Mouse (Mus musculus): ENCODE measurements around the gene Sdc4.
A peak's percentile ranks its signal among the peaks of the same experiment; 100 is the strongest.

The Sdc4 gene

GRCm38 (mm10) chr2:164403396-164404081, 40.1 kb downstream of the Sdc4 start:
- no peak for DNase-seq (ENCODE audit: low read depth, low spot score)

- DNase-seq (ENCODE audit: low read depth, low spot score): peak; percentile 90
Observed at GRCm38 (mm10) chr2:164402906-164403305, 40.8 kb downstream of the Sdc4 start, which contains the start of gene Rbpjl. Rbpjl (plus strand) TSS chr2:164403141.

- peak; percentile 73 for DNase-seq (ENCODE audit: low read depth, low spot score)
Observed at GRCm38 (mm10) chr2:164396911-164397310, 46.8 kb downstream of the Sdc4 start.

GRCm38 (mm10) chr2:164396076-164396475, 47.6 kb downstream of the Sdc4 start:
- DNase-seq (ENCODE audit: low read depth, low spot score): no peak

- DNase-seq (ENCODE audit: low read depth, low spot score): peak; percentile 60
Observed at GRCm38 (mm10) chr2:164393126-164393525, 50.6 kb downstream of the Sdc4 start.

GRCm38 (mm10) chr2:164389499-164389898, 54.2 kb downstream of the Sdc4 start:
- peak; percentile 92 for DNase-seq (ENCODE audit: low read depth, low spot score)

- peak; percentile 46 for DNase-seq (ENCODE audit: low read depth, low spot score)
Observed at GRCm38 (mm10) chr2:164389020-164389419, 54.7 kb downstream of the Sdc4 start, which contains the start of gene Slpi. Slpi (minus strand) TSS chr2:164389095.

- DNase-seq (ENCODE audit: low read depth, low spot score): peak; percentile 74
Observed at GRCm38 (mm10) chr2:164386953-164387352, 56.7 kb downstream of the Sdc4 start.

GRCm38 (mm10) chr2:164385927-164386763, 57.5 kb downstream of the Sdc4 start:
- peak; percentile 32 for DNase-seq (ENCODE audit: low read depth, low spot score)

- no peak for DNase-seq (ENCODE audit: low read depth, low spot score)
Observed at GRCm38 (mm10) chr2:164383656-164384399, 59.9 kb downstream of the Sdc4 start.

GRCm38 (mm10) chr2:164382971-164383370, 60.7 kb downstream of the Sdc4 start:
- DNase-seq (ENCODE audit: low read depth, low spot score): no peak

- peak; percentile 92 for DNase-seq (ENCODE audit: low read depth, low spot score)
Observed at GRCm38 (mm10) chr2:164381726-164382125, 62.0 kb downstream of the Sdc4 start.

GRCm38 (mm10) chr2:164377478-164378426, 65.9 kb downstream of the Sdc4 start:
- peak; percentile 16 for DNase-seq (ENCODE audit: low read depth, low spot score)
